Mouse (Mus musculus): ENCODE measurements around the gene Lrmda.

The Lrmda gene

GRCm38 (mm10) chr14:22155034-22155433, 135.5 kb downstream of the Lrmda start:
- ATAC-seq (ENCODE audit: low TSS enrichment) = no peak

DNA sequence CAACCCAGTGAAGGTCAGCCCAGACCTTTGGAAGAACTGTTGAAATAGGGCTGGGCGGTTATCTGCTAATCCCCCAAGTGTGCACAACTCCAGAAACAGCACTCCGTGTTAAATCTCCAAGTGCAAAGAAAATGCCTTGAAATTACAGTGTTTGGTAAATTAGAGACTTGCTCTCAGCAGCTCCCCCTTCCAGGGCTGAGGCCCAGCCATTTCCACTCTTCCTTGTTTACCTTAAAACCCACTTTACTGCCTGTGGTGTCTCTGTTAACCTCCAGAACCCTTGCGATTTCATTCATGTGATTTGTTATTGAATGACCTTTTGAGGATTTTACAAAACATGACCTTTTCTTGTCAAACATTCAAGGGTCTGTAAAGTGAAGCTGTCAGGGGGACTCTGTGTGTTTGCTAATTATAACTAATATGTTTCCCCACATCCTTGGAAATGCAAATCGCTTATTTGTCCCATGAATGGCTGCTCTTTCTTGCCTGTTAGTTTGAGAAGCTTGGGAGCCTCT, 136.1 kb downstream of the Lrmda start:
- no peak for ATAC-seq (ENCODE audit: low TSS enrichment)

DNA sequence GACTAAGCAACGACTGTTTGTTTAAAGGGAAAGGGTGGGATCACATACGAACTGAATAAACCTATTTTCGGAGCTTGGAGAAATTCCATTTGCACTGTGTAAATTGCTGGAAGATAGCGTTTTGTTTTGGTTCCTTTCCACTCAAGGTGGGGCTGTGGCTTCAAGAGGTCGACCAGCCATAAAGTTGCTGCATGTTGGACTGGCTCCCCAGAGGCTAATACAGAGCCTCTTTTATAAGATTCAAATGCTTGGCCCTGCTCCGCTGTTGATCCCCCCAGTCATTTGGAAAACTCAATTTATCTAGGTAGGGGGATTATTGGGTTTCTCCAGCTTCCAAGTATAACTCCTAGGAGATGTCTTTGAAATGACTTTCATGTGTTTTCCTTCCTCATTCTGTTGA, 137.5 kb downstream of the Lrmda start:
- ATAC-seq (ENCODE audit: low TSS enrichment) = no peak

- no peak for ATAC-seq (ENCODE audit: low TSS enrichment)
These were observed 141.9 kb downstream of the Lrmda start for GRCm38 (mm10) chr14:22161416-22161815.

DNA sequence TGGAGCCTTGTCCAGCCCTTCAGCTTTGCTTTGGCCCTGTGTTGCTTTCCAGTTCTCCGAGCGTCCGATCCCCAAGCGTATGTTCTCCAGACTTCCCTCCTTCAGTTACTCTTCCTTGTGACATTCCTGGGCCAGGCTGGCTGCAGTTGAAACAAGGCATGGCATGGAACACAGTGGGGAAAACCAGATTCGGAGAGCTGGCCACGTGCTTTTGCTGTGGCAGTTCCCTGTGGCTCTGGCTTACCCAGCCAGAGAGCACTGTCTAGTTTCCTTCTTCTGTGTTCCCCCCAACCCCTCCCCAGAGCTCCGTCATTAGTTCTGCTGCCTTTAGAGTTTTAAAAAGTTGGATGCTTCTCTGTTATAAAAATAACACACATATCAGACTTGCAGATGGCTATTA, 147.8 kb downstream of the Lrmda start:
- ATAC-seq (ENCODE audit: low TSS enrichment) = no peak

GRCm38 (mm10) chr14:22168077-22168794, 148.7 kb downstream of the Lrmda start:
- no peak for ATAC-seq (ENCODE audit: low TSS enrichment)

DNA sequence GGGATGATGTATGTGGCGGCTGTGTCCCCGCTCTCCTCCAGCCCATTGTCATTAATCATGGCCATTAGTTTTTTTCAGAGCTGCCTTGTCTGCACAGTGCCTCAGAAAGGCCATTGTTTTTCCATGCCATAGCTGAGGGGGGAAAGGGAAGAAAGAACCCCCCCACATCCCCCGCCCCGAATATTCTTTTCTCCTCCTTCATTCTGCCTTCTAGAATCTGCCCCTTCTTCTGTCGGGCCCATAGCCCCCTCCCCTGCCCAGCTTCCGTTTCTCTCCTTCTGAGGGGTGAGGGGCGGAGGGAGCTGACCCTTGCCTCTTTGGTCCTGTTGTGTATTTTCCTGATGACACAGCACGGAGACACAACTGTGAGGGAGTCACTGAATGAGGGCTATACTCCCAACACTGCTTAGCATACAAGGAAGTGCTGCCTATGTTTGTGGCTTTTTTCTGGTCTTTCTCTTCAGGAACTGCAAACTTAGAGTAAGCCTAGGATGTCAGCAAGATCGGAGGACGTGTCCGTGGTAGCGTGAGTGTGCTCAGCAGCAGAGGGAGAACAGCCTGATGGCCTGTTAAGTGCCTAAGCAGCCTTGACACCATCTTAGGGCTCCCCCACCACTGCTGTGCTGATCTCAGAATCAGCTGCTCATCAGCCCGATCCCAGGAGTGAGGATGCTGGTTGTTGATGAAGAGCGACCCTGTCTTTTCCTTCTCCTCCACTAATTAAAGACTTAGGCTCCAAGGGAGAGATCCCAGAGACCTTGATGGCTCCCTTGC, 149.5 kb downstream of the Lrmda start:
- no peak for ATAC-seq (ENCODE audit: low TSS enrichment)

DNA sequence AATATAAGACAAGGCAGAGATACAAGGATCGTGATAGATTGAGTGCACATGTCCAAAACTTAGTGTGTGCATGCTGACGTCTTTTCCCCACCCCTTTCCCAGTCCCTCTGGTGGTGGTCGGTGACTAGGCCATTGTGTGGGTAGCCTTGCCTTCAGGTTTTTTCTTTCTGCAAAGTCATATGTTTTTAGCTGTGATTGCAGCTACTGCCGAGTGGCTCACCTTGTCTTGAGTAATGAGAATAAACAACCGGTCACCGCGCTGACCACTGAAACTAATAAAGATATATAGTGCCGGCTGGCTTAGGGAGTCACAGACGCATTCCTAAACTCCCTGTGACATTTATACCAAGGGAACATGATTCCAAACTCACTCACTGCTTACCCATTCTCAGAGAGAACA, 155.2 kb downstream of the Lrmda start:
- no peak for ATAC-seq (ENCODE audit: low TSS enrichment)

GRCm38 (mm10) chr14:22179761-22180160, 160.2 kb downstream of the Lrmda start:
- ATAC-seq (ENCODE audit: low TSS enrichment) = peak; percentile 74

DNA sequence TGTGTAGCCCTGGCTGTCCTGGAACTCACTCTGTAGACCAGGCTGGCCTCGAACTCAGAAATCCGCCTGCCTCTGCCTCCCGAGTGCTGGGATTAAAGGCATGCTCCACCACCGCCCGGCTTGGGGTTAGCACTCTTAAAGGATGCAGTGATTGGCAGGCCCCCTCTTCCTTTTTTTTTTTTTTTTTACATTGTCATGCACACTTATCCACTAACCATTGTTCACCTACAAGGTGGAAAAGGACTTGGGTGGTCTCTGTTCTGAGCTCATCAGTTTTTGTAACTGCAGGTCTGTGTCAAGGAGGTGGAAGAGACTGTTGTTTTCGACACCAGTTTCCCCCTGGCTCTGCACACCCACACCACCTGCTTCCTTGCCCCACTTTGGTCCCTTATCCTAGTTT, 162.0 kb downstream of the Lrmda start:
- ATAC-seq (ENCODE audit: low TSS enrichment) = no peak

GRCm38 (mm10) chr14:22183195-22183594, 163.7 kb downstream of the Lrmda start:
- no peak for ATAC-seq (ENCODE audit: low TSS enrichment)

- ATAC-seq (ENCODE audit: low TSS enrichment) = no peak
These were observed 165.9 kb downstream of the Lrmda start for GRCm38 (mm10) chr14:22185452-22185851.

DNA sequence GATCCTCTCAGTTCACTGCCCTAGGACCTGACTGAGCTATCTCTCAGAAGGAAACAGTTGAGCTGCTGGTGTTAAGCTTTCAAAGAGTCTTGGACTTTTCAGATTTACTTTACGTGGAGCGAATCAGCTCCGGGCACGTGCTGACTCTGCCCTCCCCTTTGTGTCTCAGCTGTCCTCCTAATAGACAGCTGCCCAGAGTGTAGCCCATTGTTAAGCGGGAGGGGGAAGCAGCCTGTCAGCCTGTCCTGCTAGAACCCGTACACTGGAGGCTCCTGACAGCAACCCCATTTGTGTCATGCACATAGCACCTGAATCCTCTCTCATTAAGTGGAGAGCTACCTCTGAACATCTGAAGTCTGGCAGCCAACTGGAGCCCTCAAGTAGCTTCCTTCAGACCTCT, 170.6 kb downstream of the Lrmda start:
- no peak for ATAC-seq (ENCODE audit: low TSS enrichment)

DNA sequence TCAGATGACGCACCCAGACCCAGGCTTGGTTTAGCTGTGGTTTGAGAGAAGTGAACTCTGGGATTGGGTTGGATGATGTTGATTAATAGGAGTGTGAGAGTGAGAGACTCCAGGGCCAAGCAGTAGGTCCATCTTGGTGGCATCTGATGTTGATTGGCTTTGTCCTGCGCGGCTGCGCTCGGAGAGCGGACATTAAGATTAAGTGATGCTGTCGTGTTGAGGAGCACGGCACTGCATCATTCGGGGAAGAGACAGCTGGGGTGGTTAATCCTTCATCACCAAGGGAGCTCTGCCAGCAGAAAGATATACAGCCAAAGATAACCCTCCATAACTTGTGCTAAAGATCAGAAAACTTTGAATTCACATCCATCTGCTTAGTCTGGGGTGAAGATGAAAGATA, 172.7 kb downstream of the Lrmda start:
- no peak for ATAC-seq (ENCODE audit: low TSS enrichment)

GRCm38 (mm10) chr14:22198021-22198420, 178.5 kb downstream of the Lrmda start:
- no peak for ATAC-seq (ENCODE audit: low TSS enrichment)

DNA sequence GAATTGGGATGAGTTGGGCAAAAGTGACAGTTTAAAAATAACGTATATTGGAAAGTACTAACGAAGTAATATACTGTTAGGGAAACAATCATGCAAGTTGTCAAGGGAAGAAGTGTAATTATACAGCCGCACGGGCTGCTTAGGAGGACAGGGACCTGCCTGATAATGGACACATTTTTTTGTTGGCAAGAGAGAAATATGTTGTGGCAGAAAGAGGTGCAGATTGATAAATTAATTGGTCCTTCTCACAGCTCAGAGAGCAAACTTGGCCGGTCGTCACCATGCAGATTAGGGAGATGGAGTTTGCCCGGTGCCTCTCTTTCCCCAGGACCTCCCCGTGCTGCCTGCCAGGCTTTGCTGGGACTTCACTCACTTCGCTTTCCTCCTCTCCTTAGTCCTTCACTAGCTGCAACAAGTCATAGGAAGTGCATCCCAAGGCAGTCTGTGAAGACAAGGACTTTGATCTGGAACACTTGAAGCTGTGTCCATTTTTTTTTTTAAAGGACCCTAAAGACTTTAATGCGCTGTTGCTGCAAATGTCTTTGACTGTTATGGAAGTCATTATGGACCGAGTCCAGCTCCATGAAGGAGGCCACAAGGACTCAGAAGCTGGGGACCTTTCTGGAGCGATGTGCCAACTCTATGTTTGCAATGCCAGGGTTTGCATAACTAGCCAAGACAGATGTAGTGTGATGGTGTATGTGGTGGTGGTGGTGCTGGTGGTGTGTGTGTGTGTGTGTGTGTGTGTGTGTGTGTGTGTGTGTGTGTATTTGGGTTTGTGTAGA, 179.3 kb downstream of the Lrmda start:
- ATAC-seq (ENCODE audit: low TSS enrichment) = no peak

DNA sequence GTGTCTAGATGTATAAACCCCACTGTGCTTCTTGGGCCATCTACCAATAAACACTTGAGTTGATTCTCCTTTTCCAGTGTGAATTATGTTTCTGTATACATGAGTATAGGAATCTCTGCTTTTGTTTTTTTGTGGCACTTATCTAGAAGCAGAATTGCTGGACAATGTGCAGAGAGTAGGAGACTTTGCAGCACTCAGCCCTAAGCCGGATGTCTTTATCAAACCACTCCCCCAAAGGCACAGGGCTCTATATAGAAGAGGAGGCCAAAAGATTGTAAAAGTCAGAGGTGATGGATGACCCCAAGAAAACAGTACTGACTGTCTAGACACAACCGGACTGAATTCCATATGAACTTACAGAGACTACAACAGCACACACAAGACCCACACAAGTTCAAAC, 182.2 kb downstream of the Lrmda start:
- ATAC-seq (ENCODE audit: low TSS enrichment) = no peak

GRCm38 (mm10) chr14:22210601-22211000, 191.1 kb downstream of the Lrmda start:
- ATAC-seq (ENCODE audit: low TSS enrichment) = no peak

DNA sequence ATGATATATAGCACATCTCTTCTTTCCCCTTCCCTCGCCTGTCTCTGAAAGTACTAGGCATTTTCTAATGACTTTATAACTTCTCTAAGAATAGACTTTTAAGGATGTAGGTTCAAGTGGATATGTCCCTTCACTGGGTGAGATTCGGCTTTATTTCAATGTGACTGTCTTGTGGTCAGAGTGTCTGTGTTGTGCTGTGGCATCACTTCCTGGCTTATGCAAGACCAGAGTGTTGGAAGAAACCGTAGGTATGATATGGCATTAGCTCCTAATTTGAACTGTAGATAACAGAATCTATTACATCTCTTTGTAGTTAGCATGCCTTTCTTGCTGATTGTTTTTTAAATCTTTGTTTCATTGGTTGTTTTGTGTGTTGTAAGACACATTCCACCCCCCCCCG, 198.7 kb downstream of the Lrmda start:
- ATAC-seq (ENCODE audit: low TSS enrichment) = no peak

- no peak for ATAC-seq (ENCODE audit: low TSS enrichment)
These were observed 202.5 kb downstream of the Lrmda start for GRCm38 (mm10) chr14:22222038-22222437.

GRCm38 (mm10) chr14:22222574-22222973, 203.1 kb downstream of the Lrmda start:
- no peak for ATAC-seq (ENCODE audit: low TSS enrichment)

DNA sequence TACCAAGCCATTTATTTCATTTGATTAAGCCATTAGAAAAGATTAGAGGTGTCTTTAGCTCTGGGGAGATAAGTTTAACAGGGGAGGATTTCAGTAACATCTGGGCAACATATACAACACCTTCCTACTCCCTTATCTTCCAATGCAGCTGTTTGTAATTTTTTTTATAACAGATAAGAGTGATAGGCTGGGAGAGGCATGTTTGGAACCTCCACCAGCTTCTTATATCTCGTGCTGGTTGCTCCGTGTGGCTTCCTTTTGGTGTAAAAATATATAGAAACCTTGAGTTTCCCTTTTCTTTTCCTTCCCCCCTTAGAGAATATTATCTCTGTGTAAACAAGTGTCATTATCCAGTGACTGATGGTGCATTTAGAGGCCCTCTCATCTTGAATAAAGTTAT, 206.7 kb downstream of the Lrmda start:
- ATAC-seq (ENCODE audit: low TSS enrichment) = no peak

Data from frontal cortex, adult (tissue).